16 mouse cellular contexts compared by ENCODE assay signal in the genomic region with DNA sequence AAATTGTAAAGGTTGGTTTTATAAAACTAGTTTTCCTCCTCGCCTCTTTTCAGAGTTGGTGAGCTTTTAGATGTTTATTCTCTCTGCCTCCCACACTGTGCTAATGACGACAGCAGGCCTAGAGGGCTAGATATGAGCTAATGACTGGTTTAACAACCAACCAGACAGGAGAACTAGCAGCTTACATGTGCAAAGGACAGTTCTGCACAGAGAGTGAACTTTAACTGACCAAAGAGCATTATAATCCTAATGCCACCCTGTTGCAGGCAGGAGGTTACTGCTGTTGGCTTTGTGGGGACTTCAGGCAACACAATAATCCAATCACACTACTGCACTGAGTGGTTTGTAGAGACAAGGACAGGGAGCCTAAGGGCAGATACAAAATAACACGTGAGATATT.
"Had no signal": no experiment of that assay in that cellular context is flagged by ENCODE, and none has a peak within 500 bp of the region (broad histone marks: within the 10 kb centered on the region; RNA-seq: fewer than 3 reads in every experiment).

No protein-coding gene starts in this region.

- H3K4me1 ChIP-seq: midbrain, embryonic 13.5 days; neural tube, embryonic 12.5 days; stomach, embryonic 15.5 days had no signal

- H3K9me3 ChIP-seq: lung, embryonic 15.5 days; megakaryocyte, embryonic 14.5 days; midbrain, embryonic 13.5 days; midbrain, embryonic 15.5 days; neural tube, embryonic 12.5 days; stomach, embryonic 15.5 days had no signal

- ATAC-seq: lung, postnatal 0 days; midbrain, embryonic 13.5 days; midbrain, embryonic 15.5 days had no signal

- H3K36me3 ChIP-seq: lung, embryonic 15.5 days; midbrain, embryonic 13.5 days; midbrain, embryonic 15.5 days; neural tube, embryonic 12.5 days; stomach, embryonic 15.5 days had no signal

- H3K4me2 ChIP-seq: lung, embryonic 15.5 days; midbrain, embryonic 11.5 days; midbrain, embryonic 13.5 days; midbrain, embryonic 15.5 days; neural tube, embryonic 12.5 days; stomach, embryonic 15.5 days had no signal

- H3K9ac ChIP-seq: lung, embryonic 15.5 days; midbrain, embryonic 13.5 days; midbrain, embryonic 15.5 days; neural tube, embryonic 12.5 days; stomach, embryonic 15.5 days had no signal

- H3K27me3 ChIP-seq: lung, embryonic 15.5 days; midbrain, embryonic 13.5 days; midbrain, embryonic 15.5 days; neural tube, embryonic 12.5 days; stomach, embryonic 15.5 days had no signal

- H3K27ac ChIP-seq: lung, embryonic 15.5 days; macrophage; midbrain, embryonic 13.5 days; midbrain, embryonic 15.5 days; neural tube, embryonic 12.5 days; stomach, embryonic 15.5 days; stomach, postnatal 0 days had no signal

- DNase-seq: lung, adult 2 months; lung, postnatal 14 days; lung, postnatal 36 days; right cerebral cortex, postnatal 14 days; thymus, postnatal 14 days; thymus, postnatal 36 days had no signal

- H3K4me3 ChIP-seq: lung, embryonic 15.5 days; megakaryocyte, embryonic 14.5 days; midbrain, embryonic 13.5 days; midbrain, embryonic 15.5 days; neural tube, embryonic 12.5 days; stomach, embryonic 15.5 days had no signal
